In genomic region chr1:60432497-60432896, GRCm38 (mm10) we compare ENCODE assay signal across 19 mouse cellular contexts. TPM values are rescaled to one million over a fixed set of nuclear protein-coding genes. Genes with fewer than 3 reads are reported as not detected.
DNase-seq lines count a peak whose midpoint lies in the region; ATAC-seq lines count a peak whose summit lies in the region.
"Had no signal": no experiment of that assay in that cellular context is flagged by ENCODE, and none has a peak within 500 bp of the region (broad histone marks: within the 10 kb centered on the region; RNA-seq: fewer than 3 reads in every experiment).

No protein-coding gene starts in this region.

- WGBS in hindbrain, embryonic 13.5 days = 21% methylated on average over 1 of the region's 1 CpGs

- H3K27ac ChIP-seq in hindbrain, embryonic 13.5 days = no peak overlapping the region
- H3K27ac ChIP-seq: embryonic facial prominence, embryonic 10.5 days; forebrain, embryonic 13.5 days; hindbrain, embryonic 12.5 days; hindbrain, postnatal 0 days had no signal

- H3K9ac ChIP-seq in hindbrain, embryonic 13.5 days = no peak overlapping the region
- H3K9ac ChIP-seq: forebrain, embryonic 13.5 days; forebrain, postnatal 0 days; hindbrain, embryonic 12.5 days had no signal

- peak; percentile 41 for DNase-seq in cerebellum, adult 9-11 months
- DNase-seq in ES-CJ7 (ENCODE audit: low read depth, low spot score) (peak; percentile 96), R1 (ENCODE audit: low read depth, low spot score) (peak; percentile 92), liver (no peak)
- peak; percentile 17 to 46 for DNase-seq in cerebellum, postnatal 10 days
- DNase-seq in gastrocnemius, postnatal 4 days (ENCODE audit: low spot score in 2 of 2) = no peak
- DNase-seq: adrenal gland, postnatal 10 days; forebrain, postnatal 0 days; gastrocnemius, postnatal 14 days; heart, postnatal 10 days; heart, postnatal 4 days; kidney, adult 11 months had no signal

- H3K4me1 ChIP-seq in hindbrain, embryonic 13.5 days (replicated peaks) = peaks cover 6% of the 10 kb centered on the region; the same call in 1 of the 2 replicates
- H3K4me1 ChIP-seq: embryonic facial prominence, embryonic 10.5 days; hindbrain, embryonic 12.5 days had no signal

- no peaks in the 10 kb centered on the region for H3K27me3 ChIP-seq in hindbrain, embryonic 13.5 days
- H3K27me3 ChIP-seq: forebrain, embryonic 13.5 days; hindbrain, embryonic 12.5 days; Patski had no signal

- no peak for ATAC-seq in cerebellum, adult (ENCODE audit: insufficient number of reproducible peaks, low FRiP score, low TSS enrichment)
- ATAC-seq in hindbrain, embryonic 13.5 days (ENCODE audit: low FRiP score) = no peak
- ATAC-seq: forebrain, embryonic 13.5 days; forebrain, postnatal 0 days; hindbrain, postnatal 0 days; Patski had no signal

- no peak overlapping the region for H3K4me2 ChIP-seq in hindbrain, embryonic 13.5 days
- H3K4me2 ChIP-seq: forebrain, embryonic 13.5 days; hindbrain, embryonic 12.5 days had no signal

- H3K4me3 ChIP-seq in hindbrain, embryonic 13.5 days = no peak overlapping the region
- H3K4me3 ChIP-seq: embryonic facial prominence, embryonic 10.5 days; forebrain, embryonic 13.5 days; hindbrain, embryonic 12.5 days had no signal

- peaks cover 5% of the 10 kb centered on the region for H3K36me3 ChIP-seq in hindbrain, embryonic 13.5 days

- H3K9me3 ChIP-seq in hindbrain, embryonic 13.5 days = no peaks in the 10 kb centered on the region
- H3K9me3 ChIP-seq: embryonic facial prominence, embryonic 10.5 days; forebrain, embryonic 13.5 days had no signal

RNA-seq across cellular contexts. Expression of gene Abi2, which starts 23.1 kb away (rescaled TPM):
- polyA plus RNA-seq in hindbrain, embryonic 13.5 days (2015; fragmentation: Nextera tagmentation; extraction: Ambion mirVana) = 71.7 and 77.3 TPM in 2 replicates
- 10 to 100 TPM; 36.9 to 38.1 TPM for total RNA-seq in gastrocnemius, postnatal 4 days (2021)

Comparison
In these comparisons a context has a peak if more than half of its experiments do, and no peak if none do; other contexts are left out.
1. DNase-seq: peak in cerebellum, adult 9-11 months (single experiment), ES-CJ7 (single experiment), R1 (single experiment) and cerebellum, postnatal 10 days (2 of 2); none in gastrocnemius, postnatal 4 days (0 of 2) and liver (single experiment).